ENCODE assay signal across 8 mouse cellular contexts in the genomic region with DNA sequence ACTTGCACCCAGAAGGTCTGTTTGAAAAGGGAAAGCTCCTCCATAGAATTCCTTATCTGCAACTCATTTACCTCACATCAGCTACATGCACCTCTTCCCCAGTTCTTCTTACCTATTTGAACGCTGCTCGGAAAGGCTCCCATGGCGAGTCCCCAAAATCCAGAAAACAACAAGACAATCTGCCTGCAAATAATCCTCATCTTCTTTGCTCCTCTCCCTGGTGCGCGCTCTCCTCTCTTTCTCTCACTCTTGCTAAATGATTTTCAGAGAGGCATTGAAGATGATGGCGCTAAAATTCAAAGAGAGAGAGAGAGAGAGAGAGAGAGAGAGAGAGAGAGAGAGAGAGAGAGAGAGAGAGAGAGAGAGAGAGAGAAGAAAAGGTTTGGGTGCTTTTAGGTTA. TPM values are rescaled to one million over a fixed set of nuclear protein-coding genes. Genes with fewer than 3 reads are reported as not detected.
A peak's percentile ranks its signal among the peaks of the same experiment; 100 is the strongest.
DNase-seq lines count a peak whose midpoint lies in the region; ATAC-seq lines count a peak whose summit lies in the region.

No protein-coding gene starts in this region.

- no peaks in the 10 kb centered on the region for H3K4me1 ChIP-seq in lung, embryonic 15.5 days
- H3K4me1 ChIP-seq in hindbrain, embryonic 14.5 days (replicated peaks; ENCODE audit: control insufficient read depth, insufficient read depth, low read length): no peaks in the 10 kb centered on the region
- H3K4me1 ChIP-seq in neural tube, embryonic 12.5 days: 0 out of 2 replicates have a peak, but pooled peaks cover 4% of the 10 kb centered on the region

- no peak for ATAC-seq in lung, embryonic 15.5 days (ENCODE audit: borderline replicate concordance, extremely low read depth, low FRiP score, low TSS enrichment)
- ATAC-seq in hindbrain, embryonic 14.5 days (ENCODE audit: low FRiP score): no peak
- no peak for ATAC-seq in neural tube, embryonic 12.5 days (ENCODE audit: low FRiP score, low read depth)
- ATAC-seq in erythroid progenitor cell, adult 5-6 weeks (replicated peaks; ENCODE audit: low FRiP score, poor library complexity, severe bottlenecking): no peak

- 0 out of 2 replicates have a peak overlapping the region, but pooled peaks have one; percentile 45 for H3K4me3 ChIP-seq in lung, embryonic 15.5 days
- peak overlapping the region; percentile 77 for H3K4me3 ChIP-seq in hindbrain, embryonic 14.5 days (replicated peaks; ENCODE audit: low read length)
- peak overlapping the region; percentile 61 for H3K4me3 ChIP-seq in neural tube, embryonic 12.5 days

- H3K9me3 ChIP-seq in lung, embryonic 15.5 days: no peaks in the 10 kb centered on the region
- H3K9me3 ChIP-seq in hindbrain, embryonic 14.5 days (ENCODE audit: control insufficient read depth, low read length): no peaks in the 10 kb centered on the region
- H3K9me3 ChIP-seq in neural tube, embryonic 12.5 days: no peaks in the 10 kb centered on the region

- H3K27ac ChIP-seq in lung, embryonic 15.5 days: no peak overlapping the region
- peak overlapping the region; percentile 89 for H3K27ac ChIP-seq in hindbrain, embryonic 14.5 days
- H3K27ac ChIP-seq in neural tube, embryonic 12.5 days: peak overlapping the region; percentile 66; the same call in 1 of the 2 replicates

- H3K9ac ChIP-seq in lung, embryonic 15.5 days: no peak overlapping the region
- peak overlapping the region; percentile 91 for H3K9ac ChIP-seq in hindbrain, embryonic 14.5 days
- peak overlapping the region; percentile 69 for H3K9ac ChIP-seq in neural tube, embryonic 12.5 days

- 5% methylated on average over 5 of the region's 6 CpGs for WGBS in lung, embryonic 15.5 days
- WGBS in hindbrain, embryonic 14.5 days: 2% methylated on average over 6 of the region's 6 CpGs
- 1% methylated on average over 5 of the region's 6 CpGs for WGBS in neural tube, embryonic 12.5 days

- no peaks in the 10 kb centered on the region for H3K36me3 ChIP-seq in lung, embryonic 15.5 days
- no peaks in the 10 kb centered on the region for H3K36me3 ChIP-seq in hindbrain, embryonic 14.5 days (replicated peaks; ENCODE audit: control insufficient read depth, insufficient read depth)
- no peaks in the 10 kb centered on the region for H3K36me3 ChIP-seq in neural tube, embryonic 12.5 days

- H3K27me3 ChIP-seq in lung, embryonic 15.5 days: 0 out of 2 replicates have a peak, but pooled peaks cover 5% of the 10 kb centered on the region
- no peaks in the 10 kb centered on the region for H3K27me3 ChIP-seq in hindbrain, embryonic 14.5 days (ENCODE audit: control insufficient read depth, insufficient read depth, low read length)
- H3K27me3 ChIP-seq in neural tube, embryonic 12.5 days (replicated peaks): no peaks in the 10 kb centered on the region

- H3K4me2 ChIP-seq in lung, embryonic 15.5 days: peak overlapping the region; percentile 84
- peak overlapping the region; percentile 55 for H3K4me2 ChIP-seq in hindbrain, embryonic 14.5 days (replicated peaks)
- H3K4me2 ChIP-seq in neural tube, embryonic 12.5 days (replicated peaks): peak overlapping the region; percentile 80

- DNase-seq in embryo, embryonic 10.5 days (ENCODE audit: low spot score): peak; percentile 32
- DNase-seq in embryo, embryonic 10 days (ENCODE audit: low spot score): no peak
- no peak for DNase-seq in lung, postnatal 14 days
- no peak for DNase-seq in hindbrain, embryonic 14.5 days (ENCODE audit: low spot score)
- DNase-seq in ovary, postnatal 14 days (ENCODE audit: low spot score): no peak

RNA-seq across cellular contexts. Expression of a gene that starts 1.0 kb away (rescaled TPM):
- polyA plus RNA-seq in lung, embryonic 15.5 days (2015; fragmentation: Nextera tagmentation; extraction: Ambion mirVana): 0.50 and 0.65 TPM in 2 replicates
- polyA plus RNA-seq in hindbrain, embryonic 14.5 days (2014; fragmentation: Nextera tagmentation; extraction: Ambion mirVana): 48.7 and 50.2 TPM in 2 replicates
- 13.0 and 16.3 TPM in 2 replicates for polyA plus RNA-seq in neural tube, embryonic 12.5 days (2016; fragmentation: Nextera tagmentation; extraction: Ambion mirVana)
- total RNA-seq in erythroid progenitor cell, adult 5-6 weeks (2015; ENCODE audit: low replicate concordance): not detected in 2 replicates
- not detected in 2 replicates for total RNA-seq in erythroid progenitor cell, adult 5-6 weeks (2017; ENCODE audit: low replicate concordance)
